Comparison of ENCODE assay signal across 11 mouse cellular contexts in the genomic region with DNA sequence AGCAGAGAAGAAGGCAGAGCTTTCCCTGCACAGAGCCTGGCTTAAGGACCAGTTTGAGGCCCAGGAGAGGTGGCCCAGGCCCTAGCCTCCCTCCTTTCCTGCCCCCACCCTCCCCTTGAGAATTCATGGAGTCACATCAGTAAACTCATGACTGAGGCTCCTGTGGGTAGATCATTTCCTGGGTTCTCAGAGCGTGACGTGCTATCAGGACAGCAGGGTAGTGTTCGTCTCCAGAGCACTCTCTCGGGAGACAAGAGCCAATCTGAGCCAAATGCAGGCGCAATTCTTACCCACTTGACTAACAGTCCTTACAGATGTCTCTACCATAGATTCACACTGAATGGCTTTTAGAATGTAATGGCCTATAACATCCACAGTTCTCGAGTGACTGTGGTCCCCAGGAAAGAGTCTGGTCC. TPM values are rescaled to one million over a fixed set of nuclear protein-coding genes. Genes with fewer than 3 reads are reported as not detected.
A peak's percentile ranks its signal among the peaks of the same experiment; 100 is the strongest.
DNase-seq lines count a peak whose midpoint lies in the region; ATAC-seq and TF ChIP-seq lines count a peak whose summit lies in the region.
"Had no signal": no experiment of that assay in that cellular context is flagged by ENCODE, and none has a peak within 500 bp of the region (broad histone marks: within the 10 kb centered on the region; RNA-seq: fewer than 3 reads in every experiment).

No protein-coding gene starts in this region.

- 22% methylated on average over 6 of the region's 6 CpGs for WGBS in heart, embryonic 11.5 days (ENCODE audit: insufficient replicate concordance)
- 35% methylated on average over 6 of the region's 6 CpGs for WGBS in heart, embryonic 15.5 days
- 84% methylated on average over 6 of the region's 6 CpGs for WGBS in cerebellum, adult 2 months

- no peak overlapping the region for H3K4me3 ChIP-seq in heart, embryonic 11.5 days (ENCODE audit: low read depth, low read length)
- no peak overlapping the region for H3K4me3 ChIP-seq in CH12.LX (replicated peaks in 1 of 3; ENCODE audit: low read depth in 2 of 3, low read length in 2 of 3, poor library complexity in 1 of 3)
- no peak overlapping the region for H3K4me3 ChIP-seq in heart, embryonic 15.5 days
- no peak overlapping the region for H3K4me3 ChIP-seq in cerebellum, adult 2 months (replicated peaks; ENCODE audit: insufficient read depth, low read depth, low read length)

- H3K27ac ChIP-seq in heart, embryonic 11.5 days (ENCODE audit: low read depth, low read length), result peak overlapping the region; percentile 79
- H3K27ac ChIP-seq in CH12.LX (ENCODE audit: insufficient read depth, low read depth), result no peak overlapping the region
- H3K27ac ChIP-seq in heart, embryonic 15.5 days, result peak overlapping the region; percentile 69
- no peak overlapping the region for H3K27ac ChIP-seq in cerebellum, adult 2 months (ENCODE audit: insufficient read depth, low read length)

- no peak for ATAC-seq in heart, embryonic 11.5 days (replicated peaks; ENCODE audit: insufficient number of reproducible peaks, low FRiP score, low TSS enrichment)
- ATAC-seq in heart, embryonic 15.5 days (replicated peaks; ENCODE audit: insufficient number of reproducible peaks, insufficient read depth, low FRiP score, low read depth), result no peak
- no peak for ATAC-seq in megakaryocyte progenitor cell, adult 5-6 weeks (replicated peaks; ENCODE audit: poor library complexity)
- no peak for ATAC-seq in granulocyte monocyte progenitor cell, adult 5-6 weeks (replicated peaks; ENCODE audit: poor library complexity, severe bottlenecking)

- H3K9me3 ChIP-seq in heart, embryonic 11.5 days (replicated peaks; ENCODE audit: control insufficient read depth, low read length), result no peaks in the 10 kb centered on the region
- H3K9me3 ChIP-seq in CH12.LX (replicated peaks; ENCODE audit: low read length), result no peaks in the 10 kb centered on the region
- no peaks in the 10 kb centered on the region for H3K9me3 ChIP-seq in heart, embryonic 15.5 days (replicated peaks)
- H3K9me3 ChIP-seq: G1E had no signal

- TF ChIP-seq POLR2A in CH12.LX (IDR thresholded peaks at IDR 0.05; ENCODE audit: low read depth, low read length), result no peak
- TF ChIP-seq POLR2A in cerebellum, adult 2 months (IDR thresholded peaks at IDR 0.05; ENCODE audit: borderline replicate concordance, insufficient read depth, low read length), result no peak

- no peaks in the 10 kb centered on the region for H3K79me2 ChIP-seq in CH12.LX (replicated peaks; ENCODE audit: control insufficient read depth, extremely low read depth, insufficient read depth, poor library complexity, severe bottlenecking)

- H3K27me3 ChIP-seq in heart, embryonic 11.5 days (ENCODE audit: control insufficient read depth, insufficient read depth, low read length), result no peaks in the 10 kb centered on the region; the same call in 1 of the 2 replicates
- peaks cover 13% of the 10 kb centered on the region for H3K27me3 ChIP-seq in CH12.LX (replicated peaks)
- H3K27me3 ChIP-seq in heart, embryonic 15.5 days, result no peaks in the 10 kb centered on the region
- no peaks in the 10 kb centered on the region for H3K27me3 ChIP-seq in cerebellum, adult 2 months (ENCODE audit: control insufficient read depth, insufficient read depth, low read length)

- no peak for TF ChIP-seq EP300 in CH12.LX (IDR thresholded peaks at IDR 0.05; ENCODE audit: low read length)

- in situ Hi-C loops in CH12.LX (cut with MboI; ENCODE audit: low pct_ligation_motif_present, low pct_unique_long_range_greater_than_20kb, low sequenced_read_pairs), result loop anchor here (25.0 kb wide), 1 partner anchor 340 kb away; a partner anchor contains a TSS

- dilution Hi-C loops in CH12.LX (cut with MboI; ENCODE audit: extremely low pct_ligation_motif_present, extremely low pct_unique_long_range_greater_than_20kb, low sequenced_read_pairs), result no loop called here

- no peak overlapping the region for H3K9ac ChIP-seq in heart, embryonic 11.5 days (ENCODE audit: low read depth, low read length)
- H3K9ac ChIP-seq in CH12.LX (ENCODE audit: insufficient read depth, low read depth), result no peak overlapping the region
- H3K9ac ChIP-seq in heart, embryonic 15.5 days, result 0 out of 2 replicates have a peak overlapping the region, but pooled peaks have one; percentile 14

- peaks cover 36% of the 10 kb centered on the region for H3K4me1 ChIP-seq in heart, embryonic 11.5 days (ENCODE audit: control insufficient read depth, insufficient read depth, low read length)
- peaks cover 0 to 42% of the 10 kb centered on the region in 2 experiments; a peak in 2 of 4 replicates for H3K4me1 ChIP-seq in CH12.LX (ENCODE audit: control insufficient read depth in 1 of 2, insufficient read depth in 2 of 2)
- peaks cover 35% of the 10 kb centered on the region for H3K4me1 ChIP-seq in heart, embryonic 15.5 days (replicated peaks)
- H3K4me1 ChIP-seq in cerebellum, adult 2 months (ENCODE audit: control insufficient read depth, insufficient read depth, low read length), result no peaks in the 10 kb centered on the region

- H3K4me2 ChIP-seq in heart, embryonic 11.5 days, result no peak overlapping the region
- H3K4me2 ChIP-seq in CH12.LX (ENCODE audit: insufficient read depth, low read depth, poor library complexity, severe bottlenecking), result no peak overlapping the region
- 0 out of 2 replicates have a peak overlapping the region, but pooled peaks have one; percentile 32 for H3K4me2 ChIP-seq in heart, embryonic 15.5 days

- no peak for TF ChIP-seq CTCF in CH12.LX (conservative IDR thresholded peaks at IDR 0.05 in 1 of 2, IDR thresholded peaks at IDR 0.05 in 1 of 2; ENCODE audit: low read depth in 2 of 2, low read length in 2 of 2)
- no peak for TF ChIP-seq CTCF in cerebellum, adult 2 months (IDR thresholded peaks at IDR 0.05; ENCODE audit: borderline replicate concordance, insufficient read depth, low read depth, low read length)

- DNase-seq in heart, adult 8-10 months (ENCODE audit: low spot score), result no peak
- DNase-seq in CH12.LX (ENCODE audit: extremely low read depth), result peak; percentile 70
- peak; percentile 22 to 40 for DNase-seq in lung, postnatal 4 days
- no peak for DNase-seq in cerebellum, adult 2 months
- DNase-seq: cerebellum, adult 11 months had no signal

- TF ChIP-seq RAD21 in CH12.LX (IDR thresholded peaks at IDR 0.05; ENCODE audit: low read depth, low read length), result no peak

- no peaks in the 10 kb centered on the region for H3K36me3 ChIP-seq in heart, embryonic 11.5 days (ENCODE audit: control insufficient read depth, insufficient read depth, low read length)
- no peaks in the 10 kb centered on the region for H3K36me3 ChIP-seq in CH12.LX (replicated peaks in 1 of 2; ENCODE audit: control insufficient read depth in 1 of 2, insufficient read depth in 1 of 2, low read length in 1 of 2)
- no peaks in the 10 kb centered on the region for H3K36me3 ChIP-seq in heart, embryonic 15.5 days
- H3K36me3 ChIP-seq: G1E had no signal

TF ChIP-seq in CH12.LX, 34 proteins besides CTCF, POLR2A, EP300 and RAD21:
- TF ChIP-seq BHLHE40 (IDR thresholded peaks at IDR 0.05; ENCODE audit: low read depth, low read length), result peak; percentile 25; the same call in 1 of the 2 replicates
- TF ChIP-seq MAZ (IDR thresholded peaks at IDR 0.05; ENCODE audit: low read depth, low read length), result no peak
- TF ChIP-seq ETS1 (conservative IDR thresholded peaks at IDR 0.05; ENCODE audit: low read depth, low read length), result peak; percentile 30; the same call in 1 of the 2 replicates
- no peak for TF ChIP-seq ZC3H11A (IDR thresholded peaks at IDR 0.05; ENCODE audit: low read depth, low read length)

RNA-seq across cellular contexts. Expression of a gene that starts 18.1 kb away (rescaled TPM):
- polyA plus RNA-seq in heart, embryonic 11.5 days (2014; fragmentation: Nextera tagmentation; extraction: Ambion mirVana), result 9.0 and 14.2 TPM in 2 replicates
- 1 to 10 TPM; 4.4 to 6.6 (median 5.1) TPM for total RNA-seq in heart, adult 8-10 months (2022)
- total RNA-seq in CH12.LX (2012; rRNA removed) (0.13 TPM in 1 of 2 replicates, not detected in the other), CH12.LX (2014; rRNA removed) (not detected in 2 replicates)
- polyA plus RNA-seq in CH12.LX (2012; ENCODE audit: insufficient read length, low read depth), result not detected in 2 replicates
- polyA plus RNA-seq in heart, embryonic 15.5 days (2015; fragmentation: Nextera tagmentation; extraction: Ambion mirVana), result 12.3 and 13.8 TPM in 2 replicates
- total RNA-seq in megakaryocyte progenitor cell, adult 5-6 weeks (2015), result not detected in 2 replicates
- not detected in 2 replicates for total RNA-seq in megakaryocyte progenitor cell, adult 5-6 weeks (2017)
- 3.8 and 4.1 TPM in 2 replicates for polyA plus RNA-seq in cerebellum, adult 2 months (2012; rRNA removed)
- total RNA-seq in granulocyte monocyte progenitor cell, adult 5-6 weeks (2014; fragmentation: Nextera tagmentation), result not detected in 2 replicates
- not detected in 2 replicates for total RNA-seq in granulocyte monocyte progenitor cell, adult 5-6 weeks (2017)
- polyA plus RNA-seq: G1E had no signal

RNA-seq across cellular contexts. Expression of a gene that starts 25.3 kb away (rescaled TPM):
- 0.15 and 0.23 TPM in 2 replicates for polyA plus RNA-seq in heart, embryonic 11.5 days (2014; fragmentation: Nextera tagmentation; extraction: Ambion mirVana)
- not detected for total RNA-seq in heart, adult 8-10 months (2022)
- total RNA-seq in CH12.LX (2012; rRNA removed), result not detected in 2 replicates
- not detected in 2 replicates for total RNA-seq in CH12.LX (2014; rRNA removed)
- polyA plus RNA-seq in CH12.LX (2012; ENCODE audit: insufficient read length, low read depth), result not detected in 2 replicates
- 0.18 and 0.42 TPM in 2 replicates for polyA plus RNA-seq in heart, embryonic 15.5 days (2015; fragmentation: Nextera tagmentation; extraction: Ambion mirVana)
- not detected in 2 replicates for total RNA-seq in megakaryocyte progenitor cell, adult 5-6 weeks (2015)
- total RNA-seq in megakaryocyte progenitor cell, adult 5-6 weeks (2017), result not detected in 2 replicates
- 0.22 and 0.43 TPM in 2 replicates for polyA plus RNA-seq in cerebellum, adult 2 months (2012; rRNA removed)
- total RNA-seq in granulocyte monocyte progenitor cell, adult 5-6 weeks (2014; fragmentation: Nextera tagmentation), result not detected in 2 replicates
- not detected in 2 replicates for total RNA-seq in granulocyte monocyte progenitor cell, adult 5-6 weeks (2017)
- polyA plus RNA-seq: G1E had no signal

RNA-seq across cellular contexts. Expression of a gene that starts 45.0 kb away (rescaled TPM):
- 0.39 and 0.54 TPM in 2 replicates for polyA plus RNA-seq in heart, embryonic 11.5 days (2014; fragmentation: Nextera tagmentation; extraction: Ambion mirVana)
- total RNA-seq in heart, adult 8-10 months (2022), result under 1 TPM; 0.27 to 0.63 (median 0.48) TPM
- total RNA-seq in CH12.LX (2012; rRNA removed) (not detected in 2 replicates), CH12.LX (2014; rRNA removed) (not detected in 2 replicates)
- not detected in 2 replicates for polyA plus RNA-seq in CH12.LX (2012; ENCODE audit: insufficient read length, low read depth)
- 0.39 and 0.67 TPM in 2 replicates for polyA plus RNA-seq in heart, embryonic 15.5 days (2015; fragmentation: Nextera tagmentation; extraction: Ambion mirVana)
- not detected in 2 replicates for total RNA-seq in megakaryocyte progenitor cell, adult 5-6 weeks (2015)
- total RNA-seq in megakaryocyte progenitor cell, adult 5-6 weeks (2017), result not detected in 2 replicates
- polyA plus RNA-seq in cerebellum, adult 2 months (2012; rRNA removed), result 19.7 and 24.3 TPM in 2 replicates
- not detected in 2 replicates for total RNA-seq in granulocyte monocyte progenitor cell, adult 5-6 weeks (2014; fragmentation: Nextera tagmentation)
- total RNA-seq in granulocyte monocyte progenitor cell, adult 5-6 weeks (2017), result not detected in 2 replicates
- total RNA-seq: gastrocnemius, adult 18-20 months had no signal
- polyA plus RNA-seq: G1E had no signal

Comparison
In these comparisons a context has a peak if more than half of its experiments do, and no peak if none do; other contexts are left out.
1. H3K27ac ChIP-seq: peak in heart, embryonic 11.5 days (single experiment) and heart, embryonic 15.5 days (single experiment); none in CH12.LX (single experiment) and cerebellum, adult 2 months (single experiment).
2. DNase-seq: peak in CH12.LX (single experiment) and lung, postnatal 4 days (2 of 2); none in heart, adult 8-10 months (single experiment) and cerebellum, adult 2 months (0 of 2).
3. RNA of a gene that starts 18.1 kb away (total RNA-seq): 4.4 to 6.6 TPM in heart, adult 8-10 months; 0.13 TPM in CH12.LX, not detected in megakaryocyte progenitor cell, adult 5-6 weeks and not detected in granulocyte monocyte progenitor cell, adult 5-6 weeks; every median in the first group is over 4 times any median in the second.